Mouse (Mus musculus) brain, embryonic 14.5 days (tissue): ENCODE data around the gene Ctu2.
A peak's percentile ranks its signal among the peaks of the same experiment; 100 is the strongest.

ENCODE experiments used
- CTCF ChIP-seq: fragments of 200-500 bp; IDR thresholded peaks from 2 replicates; pipeline ENCODE4 v1.5.1; 2012; ENCODE audit warnings: inconsistent platforms, mild to moderate bottlenecking, moderate library complexity, borderline replicate concordance; ENCODE audit not compliant: insufficient read depth, insufficient read length; ENCODE audit errors: extremely low read depth
- POLR2A ChIP-seq: fragments of 200-500 bp; IDR thresholded peaks from 2 replicates; pipeline ENCODE4 v1.6.1; 2012; ENCODE audit warnings: mild to moderate bottlenecking, inconsistent platforms, borderline replicate concordance; ENCODE audit not compliant: poor library complexity, insufficient read depth, insufficient read length, severe bottlenecking; ENCODE audit errors: extremely low read depth

- TF ChIP-seq CTCF, result peak; percentile 88
- TF ChIP-seq POLR2A, result no peak
These were observed 24.9 kb downstream of the Ctu2 start for GRCm38 (mm10) chr8:122500856-122501255.
